Comparison of ENCODE assay signal across 24 mouse cellular contexts in the genomic region with DNA sequence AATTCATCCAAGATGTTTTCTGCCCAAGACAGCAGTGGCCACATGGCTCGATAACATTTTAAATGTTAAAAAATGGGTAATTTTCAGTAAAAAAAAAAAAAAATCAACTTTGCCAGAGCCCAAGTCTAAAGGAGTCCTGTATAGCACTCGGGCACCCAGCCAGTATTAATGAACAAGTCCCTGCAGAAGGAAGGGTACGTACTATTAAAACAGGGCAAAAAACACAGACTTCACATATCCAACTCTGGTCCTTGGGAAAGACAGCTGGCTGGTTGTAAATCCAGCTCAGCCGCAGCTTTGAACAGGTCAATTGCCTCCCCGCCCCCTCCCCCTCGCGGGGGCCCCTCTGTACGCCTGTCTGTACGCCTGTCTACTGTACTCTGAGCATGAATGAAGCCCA.
DNase-seq lines count a peak whose midpoint lies in the region; ATAC-seq and TF ChIP-seq lines count a peak whose summit lies in the region.
"Had no signal": no experiment of that assay in that cellular context is flagged by ENCODE, and none has a peak within 500 bp of the region (broad histone marks: within the 10 kb centered on the region; RNA-seq: fewer than 3 reads in every experiment).

No protein-coding gene starts in this region.

- no peaks in the 10 kb centered on the region; the same call in 1 of the 2 replicates for H3K9me3 ChIP-seq in forebrain, embryonic 11.5 days (ENCODE audit: control insufficient read depth, low read length)
- H3K9me3 ChIP-seq in forebrain, embryonic 10.5 days: no peaks in the 10 kb centered on the region
- no peaks in the 10 kb centered on the region for H3K9me3 ChIP-seq in forebrain, embryonic 15.5 days
- no peaks in the 10 kb centered on the region for H3K9me3 ChIP-seq in limb, embryonic 14.5 days (ENCODE audit: control insufficient read depth, low read length)
- H3K9me3 ChIP-seq: heart, embryonic 15.5 days; kidney, embryonic 15.5 days; lung, embryonic 15.5 days; stomach, embryonic 15.5 days had no signal

- H3K4me2 ChIP-seq in forebrain, embryonic 11.5 days (ENCODE audit: low read depth, low read length, severe bottlenecking): no peak overlapping the region
- no peak overlapping the region for H3K4me2 ChIP-seq in forebrain, embryonic 15.5 days (replicated peaks)
- peak overlapping the region; percentile 11; the same call in 1 of the 2 replicates for H3K4me2 ChIP-seq in limb, embryonic 14.5 days (replicated peaks; ENCODE audit: low read depth, low read length, severe bottlenecking)
- H3K4me2 ChIP-seq: heart, embryonic 15.5 days; kidney, embryonic 15.5 days; liver, embryonic 11.5 days; lung, embryonic 15.5 days; neural tube, embryonic 13.5 days; stomach, embryonic 15.5 days had no signal

- no peak for TF ChIP-seq CTCF in brain, embryonic 14.5 days (IDR thresholded peaks at IDR 0.05; ENCODE audit: borderline replicate concordance, extremely low read depth, insufficient read depth, insufficient read length)

- no peak overlapping the region for H3K27ac ChIP-seq in forebrain, embryonic 11.5 days (ENCODE audit: low read depth, low read length)
- no peak overlapping the region for H3K27ac ChIP-seq in forebrain, embryonic 10.5 days
- 0 out of 2 replicates have a peak overlapping the region, but pooled peaks have one; percentile 22 for H3K27ac ChIP-seq in forebrain, embryonic 15.5 days (replicated peaks)
- H3K27ac ChIP-seq in limb, embryonic 14.5 days (replicated peaks; ENCODE audit: low read depth, low read length): peak overlapping the region; percentile 56; the same call in 1 of the 2 replicates
- H3K27ac ChIP-seq: heart, embryonic 15.5 days; kidney, embryonic 15.5 days; lung, embryonic 15.5 days; midbrain, embryonic 10.5 days; neural tube, embryonic 13.5 days; stomach, embryonic 15.5 days had no signal

- H3K27me3 ChIP-seq in forebrain, embryonic 11.5 days (ENCODE audit: control insufficient read depth, insufficient read depth, low read length): no peaks in the 10 kb centered on the region
- H3K27me3 ChIP-seq in forebrain, embryonic 10.5 days (ENCODE audit: poor library complexity, severe bottlenecking): no peaks in the 10 kb centered on the region
- H3K27me3 ChIP-seq in forebrain, embryonic 15.5 days: no peaks in the 10 kb centered on the region
- no peaks in the 10 kb centered on the region for H3K27me3 ChIP-seq in limb, embryonic 14.5 days (ENCODE audit: control insufficient read depth, insufficient read depth, low read length)
- H3K27me3 ChIP-seq: heart, embryonic 15.5 days; kidney, embryonic 15.5 days; lung, embryonic 15.5 days; neural tube, embryonic 13.5 days; stomach, embryonic 15.5 days had no signal

- DNase-seq in forebrain, embryonic 11.5 days (ENCODE audit: low spot score): peak; percentile 24
- DNase-seq in forebrain, embryonic 10.5 days (ENCODE audit: extremely low spot score, low spot score): no peak
- peak; percentile 47 for DNase-seq in brain, embryonic 14.5 days (ENCODE audit: low read depth)
- DNase-seq in limb, embryonic 14.5 days (ENCODE audit: low spot score): peak; percentile 75
- no peak for DNase-seq in left cerebral cortex, postnatal 36 days (ENCODE audit: low spot score in 2 of 2)
- no peak for DNase-seq in natural killer cell, adult 2 months (ENCODE audit: low spot score in 2 of 2)
- DNase-seq: adrenal gland, adult 8-10 months; cerebellum, adult 11-12 months; cerebellum, postnatal 10 days; gastrocnemius, postnatal 10 days; kidney, adult 18-20 months; thymus, postnatal 14 days had no signal

- no peaks in the 10 kb centered on the region for H3K36me3 ChIP-seq in forebrain, embryonic 11.5 days (ENCODE audit: control insufficient read depth, insufficient read depth, low read length)
- H3K36me3 ChIP-seq in forebrain, embryonic 10.5 days (replicated peaks): no peaks in the 10 kb centered on the region
- H3K36me3 ChIP-seq in forebrain, embryonic 15.5 days: no peaks in the 10 kb centered on the region
- no peaks in the 10 kb centered on the region for H3K36me3 ChIP-seq in limb, embryonic 14.5 days (ENCODE audit: control insufficient read depth, insufficient read depth, low read length)
- H3K36me3 ChIP-seq: G1E; heart, embryonic 15.5 days; kidney, embryonic 15.5 days; lung, embryonic 15.5 days; midbrain, embryonic 10.5 days; neural tube, embryonic 13.5 days; stomach, embryonic 15.5 days had no signal

- H3K4me3 ChIP-seq in forebrain, embryonic 11.5 days (ENCODE audit: low read depth, low read length): no peak overlapping the region
- H3K4me3 ChIP-seq in forebrain, embryonic 10.5 days: no peak overlapping the region
- no peak overlapping the region for H3K4me3 ChIP-seq in forebrain, embryonic 15.5 days
- H3K4me3 ChIP-seq in limb, embryonic 14.5 days (replicated peaks; ENCODE audit: low read length): no peak overlapping the region
- H3K4me3 ChIP-seq: heart, embryonic 15.5 days; kidney, embryonic 15.5 days; lung, embryonic 15.5 days; midbrain, embryonic 10.5 days; myocyte; neural tube, embryonic 13.5 days; stomach, embryonic 15.5 days had no signal

- H3K4me1 ChIP-seq in forebrain, embryonic 11.5 days (replicated peaks; ENCODE audit: control insufficient read depth, insufficient read depth, low read length): no peaks in the 10 kb centered on the region
- H3K4me1 ChIP-seq in forebrain, embryonic 10.5 days: peaks cover 13% of the 10 kb centered on the region; the same call in 1 of the 2 replicates
- peaks cover 33% of the 10 kb centered on the region for H3K4me1 ChIP-seq in forebrain, embryonic 15.5 days
- H3K4me1 ChIP-seq in limb, embryonic 14.5 days (ENCODE audit: control insufficient read depth, insufficient read depth, low read length): peaks cover 28% of the 10 kb centered on the region
- H3K4me1 ChIP-seq: heart, embryonic 15.5 days; lung, embryonic 15.5 days; midbrain, embryonic 10.5 days; neural tube, embryonic 13.5 days; stomach, embryonic 15.5 days had no signal

- H3K9ac ChIP-seq in forebrain, embryonic 11.5 days (ENCODE audit: low read length): no peak overlapping the region
- no peak overlapping the region for H3K9ac ChIP-seq in forebrain, embryonic 15.5 days (replicated peaks)
- H3K9ac ChIP-seq in limb, embryonic 14.5 days (ENCODE audit: low read depth, low read length, severe bottlenecking): no peak overlapping the region
- H3K9ac ChIP-seq: heart, embryonic 15.5 days; kidney, embryonic 15.5 days; lung, embryonic 15.5 days; neural tube, embryonic 13.5 days; stomach, embryonic 15.5 days had no signal

- 89% methylated on average over 9 of the region's 9 CpGs for WGBS in forebrain, embryonic 11.5 days
- WGBS in forebrain, embryonic 10.5 days: 90% methylated on average over 9 of the region's 9 CpGs
- 65% methylated on average over 9 of the region's 9 CpGs for WGBS in forebrain, embryonic 15.5 days
- WGBS in limb, embryonic 14.5 days: 15% methylated on average over 9 of the region's 9 CpGs

- no peak for TF ChIP-seq POLR2A in brain, embryonic 14.5 days (IDR thresholded peaks at IDR 0.05; ENCODE audit: borderline replicate concordance, extremely low read depth, insufficient read depth, insufficient read length, poor library complexity, severe bottlenecking)
- TF ChIP-seq POLR2A in limb, embryonic 14.5 days (IDR thresholded peaks at IDR 0.05; ENCODE audit: borderline replicate concordance, extremely low read depth, insufficient read depth, insufficient read length): no peak

- intact Hi-C loops in left cerebral cortex, postnatal 36 days (cut with DNase I): no loop called here

- ATAC-seq in forebrain, embryonic 11.5 days (replicated peaks; ENCODE audit: low FRiP score): no peak
- ATAC-seq in forebrain, embryonic 15.5 days (replicated peaks): no peak; the same call in 1 of the 2 replicates
- peak; percentile 62 for ATAC-seq in limb, embryonic 14.5 days (ENCODE audit: low FRiP score, low read depth)
- ATAC-seq: hindbrain, embryonic 16.5 days; midbrain, embryonic 16.5 days had no signal

Comparison
In these comparisons a context has a peak if more than half of its experiments do, and no peak if none do; other contexts are left out.
1. DNase-seq: peak in forebrain, embryonic 11.5 days (single experiment), brain, embryonic 14.5 days (single experiment) and limb, embryonic 14.5 days (single experiment); none in forebrain, embryonic 10.5 days (single experiment), left cerebral cortex, postnatal 36 days (0 of 2) and natural killer cell, adult 2 months (0 of 2).
2. H3K27ac ChIP-seq: peak in forebrain, embryonic 15.5 days (single experiment) and limb, embryonic 14.5 days (single experiment); none in forebrain, embryonic 11.5 days (single experiment) and forebrain, embryonic 10.5 days (single experiment).